Mouse (Mus musculus) thymus, adult 2 months (tissue): ENCODE results near the gene Cdc42bpa.

Source experiments
- CTCF ChIP-seq: fragments of 200-500 bp; IDR thresholded peaks from 2 replicates; pipeline ENCODE4 v1.5.1; 2012; ENCODE audit warnings: mild to moderate bottlenecking, control low read depth, low read length, moderate library complexity, borderline replicate concordance; ENCODE audit not compliant: control insufficient read depth, poor library complexity, insufficient read depth; ENCODE audit errors: extremely low read depth
- POLR2A ChIP-seq: fragments of 200-500 bp; IDR thresholded peaks from 2 replicates; pipeline ENCODE4 v1.6.1; 2012; ENCODE audit warnings: mild to moderate bottlenecking, low read length, control low read depth, moderate library complexity; ENCODE audit not compliant: control insufficient read depth, poor library complexity, insufficient read depth; ENCODE audit errors: extremely low read depth

- no peak for TF ChIP-seq CTCF
- TF ChIP-seq POLR2A = no peak
These were observed 171.1 kb downstream of the Cdc42bpa start for GRCm38 (mm10) chr1:180131402-180131801.
